Mouse (Mus musculus) skeletal muscle tissue, postnatal 0 days (tissue): ENCODE results near the gene Spaca7. TPM values are rescaled to one million over a fixed set of nuclear protein-coding genes. Genes with fewer than 3 reads are reported as not detected.

ENCODE experiments used
- polyA plus RNA-seq: library from polyadenylated mRNA; unstranded; fragments of >200 nt; fragmentation: Nextera tagmentation; extraction: Ambion mirVana; gene quantifications from 2 replicates; pipeline ENCODE4 v1.2.1, GENCODE M21; 2015

The Spaca7 gene
- not detected in 2 replicates for polyA plus RNA-seq

GRCm38 (mm10) chr8:12572814-12573534, at the start of gene Spaca7:
Gene Spaca7 (plus strand): TSS chr8:12573029.

Other genes with a start within 250 kb of the Spaca7 start
- gene Sox1, start 177.7 kb upstream of the Spaca7 start, polyA plus RNA-seq, result not detected in 2 replicates
- 10.7 and 11.5 TPM in 2 replicates for gene Tubgcp3, start 99.2 kb downstream of the Spaca7 start, polyA plus RNA-seq
- 5.2 and 6.5 TPM in 2 replicates for gene Atp11a, start 184.0 kb downstream of the Spaca7 start, polyA plus RNA-seq